Mouse (Mus musculus) CH12.LX (cell line): Measurements from ENCODE around the gene Narf.

Source experiments
- CTCF ChIP-seq, 2 experiments: IDR thresholded peaks in 1 of 2; conservative IDR thresholded peaks in 1 of 2; 2 replicates each; pipeline ENCODE4 v1.5.1; 2011 to 2012; ENCODE audit warnings: low read depth in 2 of 2, low read length in 2 of 2, improper control_type of control experiment in 1 of 2, inconsistent platforms in 1 of 2, mild to moderate bottlenecking in 1 of 2, moderate library complexity in 1 of 2
- KAT2A ChIP-seq: IDR thresholded peaks from 2 replicates; pipeline ENCODE4 v1.6.1; 2012; ENCODE audit warnings: low read length, improper control_type of control experiment, inconsistent platforms; ENCODE audit not compliant: insufficient replicate concordance
- MEF2A ChIP-seq: IDR thresholded peaks from 2 replicates; pipeline ENCODE4 v1.6.1; 2014; ENCODE audit warnings: low read depth, mild to moderate bottlenecking, inconsistent platforms, low read length, improper control_type of control experiment, borderline replicate concordance
- POLR2A ChIP-seq: IDR thresholded peaks from 2 replicates; pipeline ENCODE4 v1.6.1; 2011; ENCODE audit warnings: low read depth, mild to moderate bottlenecking, improper control_type of control experiment, low read length
- ZC3H11A ChIP-seq: IDR thresholded peaks from 2 replicates; pipeline ENCODE4 v1.6.1; 2012; ENCODE audit warnings: low read depth, mild to moderate bottlenecking, inconsistent platforms, low read length, improper control_type of control experiment

- TF ChIP-seq KAT2A (no peak), ZC3H11A (no peak), CTCF (conservative IDR thresholded peaks at IDR 0.05 in 1 of 2, IDR thresholded peaks at IDR 0.05 in 1 of 2; ENCODE audit: low read depth in 2 of 2, low read length in 2 of 2) (no peak), POLR2A (no peak), MEF2A (no peak)
These were observed 36.3 kb upstream of the Narf start for GRCm38 (mm10) chr11:121200781-121201180.
